Comparison of ENCODE assay signal across 8 mouse cellular contexts in genomic region chr7:37373864-37374263, GRCm38 (mm10).
DNase-seq lines count a peak whose midpoint lies in the region; ATAC-seq and TF ChIP-seq lines count a peak whose summit lies in the region.

No protein-coding gene starts in this region.

- TF ChIP-seq CTCF in testis, adult 2 months (IDR thresholded peaks at IDR 0.05; ENCODE audit: control insufficient read depth, insufficient read depth, insufficient replicate concordance, low read depth, low read length), result peak; percentile 92; the same call in 1 of the 2 replicates

- H3K9ac ChIP-seq in embryonic facial prominence, embryonic 13.5 days, result no peak overlapping the region
- no peak overlapping the region for H3K9ac ChIP-seq in heart, embryonic 14.5 days (ENCODE audit: low read length)
- no peak overlapping the region for H3K9ac ChIP-seq in liver, embryonic 13.5 days
- no peak overlapping the region for H3K9ac ChIP-seq in neural tube, embryonic 11.5 days (ENCODE audit: low read length)

- TF ChIP-seq POLR2A in testis, adult 2 months (IDR thresholded peaks at IDR 0.05; ENCODE audit: control insufficient read depth, low read depth, low read length), result no peak

- peak overlapping the region; percentile 21; the same call in 1 of the 2 replicates for H3K4me3 ChIP-seq in embryonic facial prominence, embryonic 13.5 days
- no peak overlapping the region for H3K4me3 ChIP-seq in heart, embryonic 14.5 days (ENCODE audit: control insufficient read depth in 1 of 2, insufficient read depth in 1 of 2, low read depth in 1 of 2, low read length in 2 of 2)
- no peak overlapping the region for H3K4me3 ChIP-seq in liver, embryonic 13.5 days (replicated peaks)
- no peak overlapping the region for H3K4me3 ChIP-seq in neural tube, embryonic 11.5 days (ENCODE audit: low read depth, low read length)
- H3K4me3 ChIP-seq in testis, adult 2 months (ENCODE audit: control insufficient read depth, low read depth, low read length), result no peak overlapping the region

- H3K36me3 ChIP-seq in embryonic facial prominence, embryonic 13.5 days, result no peaks in the 10 kb centered on the region
- H3K36me3 ChIP-seq in heart, embryonic 14.5 days (ENCODE audit: control insufficient read depth, insufficient read depth, low read length), result no peaks in the 10 kb centered on the region
- no peaks in the 10 kb centered on the region for H3K36me3 ChIP-seq in liver, embryonic 13.5 days
- H3K36me3 ChIP-seq in neural tube, embryonic 11.5 days (ENCODE audit: control insufficient read depth, insufficient read depth, low read length), result no peaks in the 10 kb centered on the region
- H3K36me3 ChIP-seq in testis, adult 2 months (ENCODE audit: control insufficient read depth, insufficient read depth, low read length), result no peaks in the 10 kb centered on the region

- H3K27ac ChIP-seq in embryonic facial prominence, embryonic 13.5 days, result no peak overlapping the region
- H3K27ac ChIP-seq in heart, embryonic 14.5 days (replicated peaks in 1 of 2; ENCODE audit: control insufficient read depth in 1 of 2, insufficient read depth in 1 of 2, low read depth in 2 of 2, low read length in 2 of 2), result no peak overlapping the region
- no peak overlapping the region for H3K27ac ChIP-seq in liver, embryonic 13.5 days
- H3K27ac ChIP-seq in neural tube, embryonic 11.5 days (ENCODE audit: low read depth, low read length), result no peak overlapping the region
- H3K27ac ChIP-seq in testis, adult 2 months (ENCODE audit: control insufficient read depth, insufficient read depth, low read depth, low read length), result no peak overlapping the region

- ATAC-seq in embryonic facial prominence, embryonic 13.5 days (ENCODE audit: insufficient number of reproducible peaks, insufficient read depth, low FRiP score, low TSS enrichment, low read depth), result no peak
- no peak for ATAC-seq in heart, embryonic 14.5 days (ENCODE audit: insufficient number of reproducible peaks, insufficient read depth, low FRiP score, low read depth)
- no peak for ATAC-seq in liver, embryonic 13.5 days (ENCODE audit: low read depth)
- ATAC-seq in neural tube, embryonic 11.5 days (ENCODE audit: insufficient read depth, low FRiP score, low TSS enrichment), result peak; percentile 63; the same call in 1 of the 2 replicates

- H3K4me2 ChIP-seq in embryonic facial prominence, embryonic 13.5 days, result peak overlapping the region; percentile 51
- H3K4me2 ChIP-seq in heart, embryonic 14.5 days (ENCODE audit: low read length), result peak overlapping the region; percentile 15; the same call in 1 of the 2 replicates
- no peak overlapping the region for H3K4me2 ChIP-seq in liver, embryonic 13.5 days
- no peak overlapping the region for H3K4me2 ChIP-seq in neural tube, embryonic 11.5 days (ENCODE audit: low read depth)

- H3K9me3 ChIP-seq in embryonic facial prominence, embryonic 13.5 days, result no peaks in the 10 kb centered on the region
- no peaks in the 10 kb centered on the region for H3K9me3 ChIP-seq in heart, embryonic 14.5 days (ENCODE audit: control insufficient read depth, low read length)
- H3K9me3 ChIP-seq in liver, embryonic 13.5 days (replicated peaks), result no peaks in the 10 kb centered on the region
- H3K9me3 ChIP-seq in neural tube, embryonic 11.5 days (ENCODE audit: control insufficient read depth, low read length), result no peaks in the 10 kb centered on the region

- DNase-seq in CD4-positive helper T cell, adult 2 months (ENCODE audit: low read depth, low spot score), result peak; percentile 48
- peak; percentile 71 for DNase-seq in adrenal gland, postnatal 25 days
- peak; percentile 78 for DNase-seq in kidney, postnatal 14 days
- peak; percentile 13 for DNase-seq in liver, embryonic 13.5 days
- peak; percentile 79 for DNase-seq in neural tube, embryonic 11.5 days (ENCODE audit: low spot score)

- 8% methylated on average over 11 of the region's 11 CpGs for WGBS in embryonic facial prominence, embryonic 13.5 days
- 14% methylated on average over 11 of the region's 11 CpGs for WGBS in heart, embryonic 14.5 days
- WGBS in liver, embryonic 13.5 days (ENCODE audit: insufficient replicate concordance), result 10% methylated on average over 11 of the region's 11 CpGs
- 18% methylated on average over 11 of the region's 11 CpGs for WGBS in neural tube, embryonic 11.5 days

- peaks cover 34% of the 10 kb centered on the region for H3K27me3 ChIP-seq in embryonic facial prominence, embryonic 13.5 days
- H3K27me3 ChIP-seq in heart, embryonic 14.5 days (ENCODE audit: control insufficient read depth, insufficient read depth, low read length), result peaks cover 5% of the 10 kb centered on the region; the same call in 1 of the 2 replicates
- no peaks in the 10 kb centered on the region for H3K27me3 ChIP-seq in liver, embryonic 13.5 days
- no peaks in the 10 kb centered on the region for H3K27me3 ChIP-seq in neural tube, embryonic 11.5 days (ENCODE audit: control insufficient read depth, insufficient read depth, low read length)
- no peaks in the 10 kb centered on the region for H3K27me3 ChIP-seq in testis, adult 2 months (ENCODE audit: control insufficient read depth, insufficient read depth, low read length)

- H3K4me1 ChIP-seq in embryonic facial prominence, embryonic 13.5 days, result peaks cover 19% of the 10 kb centered on the region
- peaks cover 5 to 8% of the 10 kb centered on the region in 2 experiments; a peak in 1 of 4 replicates for H3K4me1 ChIP-seq in heart, embryonic 14.5 days (ENCODE audit: control insufficient read depth in 2 of 2, insufficient read depth in 2 of 2, low read length in 2 of 2)
- H3K4me1 ChIP-seq in liver, embryonic 13.5 days (replicated peaks), result no peaks in the 10 kb centered on the region
- H3K4me1 ChIP-seq in neural tube, embryonic 11.5 days (ENCODE audit: control insufficient read depth, insufficient read depth, low read length), result peaks cover 10% of the 10 kb centered on the region
- no peaks in the 10 kb centered on the region for H3K4me1 ChIP-seq in testis, adult 2 months (ENCODE audit: control insufficient read depth, insufficient read depth, low read length)

Comparison
In these comparisons a context has a peak if more than half of its experiments do, and no peak if none do; other contexts are left out.
1. DNase-seq: peak in every context shown above with its lines; median percentile 79 in neural tube, embryonic 11.5 days; 78 in kidney, postnatal 14 days; 71 in adrenal gland, postnatal 25 days; 48 in CD4-positive helper T cell, adult 2 months; 13 in liver, embryonic 13.5 days.
2. H3K4me2 ChIP-seq: peak in embryonic facial prominence, embryonic 13.5 days (single experiment) and heart, embryonic 14.5 days (single experiment); none in liver, embryonic 13.5 days (single experiment) and neural tube, embryonic 11.5 days (single experiment).